Mouse (Mus musculus) adrenal gland (tissue): ENCODE measurements around the gene Adamts15.

ENCODE experiments used
- intact Hi-C: fragments of 180-260 bp; cut with DNase I; formaldehyde crosslinking; loops from one replicate; pipeline ENCODE4 v1.15.1; 2025
- long read RNA-seq, 2 experiments: library from polyadenylated mRNA; unstranded; transcript quantifications; one replicate each; pipeline ENCODE4 v2.0.0; 2020; ENCODE audit warnings: borderline replicate concordance in 1 of 2; ENCODE audit not compliant: insufficient replicate concordance in 1 of 2

The Adamts15 gene
- long read RNA-seq, experiment 1: 0 reads
- long read RNA-seq, experiment 2, partial matches to known transcripts: 2 of 2 reads
- long read RNA-seq, experiment 2, other reads (novel, unspliced or antisense): 0 of 2 reads

- intact Hi-C loops: loop anchor here (5.0 kb wide), 1 partner anchor 110 kb away; no protein-coding TSS in a partner anchor
Observed at GRCm38 (mm10) chr9:30922197-30922894, at the start of gene Adamts15. Gene Adamts15, minus strand, starts transcription at chr9:30922452.

- intact Hi-C loops: no loop called here
Observed at GRCm38 (mm10) chr9:30971967-30972366, 49.7 kb upstream of the Adamts15 start.

- intact Hi-C loops: no loop called here
Observed at GRCm38 (mm10) chr9:30970001-30970400, 47.7 kb upstream of the Adamts15 start.

- intact Hi-C loops: no loop called here
Observed at GRCm38 (mm10) chr9:30968130-30968529, 45.9 kb upstream of the Adamts15 start.

- intact Hi-C loops: no loop called here
Observed at GRCm38 (mm10) chr9:30966881-30967280, 44.6 kb upstream of the Adamts15 start.

- intact Hi-C loops: no loop called here
Observed at GRCm38 (mm10) chr9:30964685-30965084, 42.4 kb upstream of the Adamts15 start.

- intact Hi-C loops: no loop called here
Observed at GRCm38 (mm10) chr9:30963780-30964179, 41.5 kb upstream of the Adamts15 start.

GRCm38 (mm10) chr9:30955246-30955645 lies 33.0 kb upstream of the Adamts15 start:
- intact Hi-C loops: no loop called here

- intact Hi-C loops: loop anchor here (5.0 kb wide), 1 partner anchor 79 kb away; the partner anchor contains the start of gene Zbtb44
Observed at GRCm38 (mm10) chr9:30953287-30953686, 31.0 kb upstream of the Adamts15 start.

- intact Hi-C loops: loop anchor here (5.0 kb wide), 1 partner anchor 81 kb away; the partner anchor contains the start of gene Zbtb44
Observed at GRCm38 (mm10) chr9:30951461-30951860, 29.2 kb upstream of the Adamts15 start.

- intact Hi-C loops: loop anchor here (5.0 kb wide), 1 partner anchor 82 kb away; the partner anchor contains the start of gene Zbtb44
Observed at GRCm38 (mm10) chr9:30950592-30950991, 28.3 kb upstream of the Adamts15 start.

GRCm38 (mm10) chr9:30949971-30950370 lies 27.7 kb upstream of the Adamts15 start:
- intact Hi-C loops: loop anchor here (5.0 to 10.0 kb wide), 2 partner anchors 82 to 395 kb away; partner anchors contain the start of gene Zbtb44

- intact Hi-C loops: loop anchor here (10.0 kb wide), 1 partner anchor 395 kb away; no protein-coding TSS in a partner anchor
Observed at GRCm38 (mm10) chr9:30949422-30949821, 27.2 kb upstream of the Adamts15 start.

- intact Hi-C loops: loop anchor here (10.0 kb wide), 1 partner anchor 400 kb away; no protein-coding TSS in a partner anchor
Observed at GRCm38 (mm10) chr9:30945276-30945675, 23.0 kb upstream of the Adamts15 start.

GRCm38 (mm10) chr9:30944234-30944633 lies 22.0 kb upstream of the Adamts15 start:
- intact Hi-C loops: loop anchor here (5.0 to 10.0 kb wide), 2 partner anchors 138 to 401 kb away; no protein-coding TSS in a partner anchor

GRCm38 (mm10) chr9:30943341-30943740 lies 21.1 kb upstream of the Adamts15 start:
- intact Hi-C loops: loop anchor here (5.0 to 10.0 kb wide), 2 partner anchors 139 to 401 kb away; no protein-coding TSS in a partner anchor

GRCm38 (mm10) chr9:30942512-30943313 lies 20.5 kb upstream of the Adamts15 start, which contains the start of gene Adamts8:
Gene Adamts8, plus strand, starts transcription at chr9:30942562.
- intact Hi-C loops: loop anchor here (5.0 to 10.0 kb wide), 2 partner anchors 140 to 402 kb away; no protein-coding TSS in a partner anchor

GRCm38 (mm10) chr9:30940328-30940727 lies 18.1 kb upstream of the Adamts15 start:
- intact Hi-C loops: loop anchor here (5.0 to 10.0 kb wide), 2 partner anchors 142 to 404 kb away; no protein-coding TSS in a partner anchor

GRCm38 (mm10) chr9:30936674-30937438 lies 14.6 kb upstream of the Adamts15 start:
- intact Hi-C loops: loop anchor here (1.0 to 10.0 kb wide), 3 partner anchors 375 to 457 kb away; no protein-coding TSS in a partner anchor

GRCm38 (mm10) chr9:30934827-30935226 lies 12.6 kb upstream of the Adamts15 start:
- intact Hi-C loops: loop anchor here (5.0 to 10.0 kb wide), 2 partner anchors 373 to 390 kb away; no protein-coding TSS in a partner anchor
